Mouse (Mus musculus) stomach, embryonic 15.5 days (tissue): ENCODE data around the gene Gria3. TPM values are rescaled to one million over a fixed set of nuclear protein-coding genes. Genes with fewer than 3 reads are reported as not detected.

ENCODE experiments used
- ATAC-seq: fragments of 200-750 bp; cut with Nextera tagmentation; 2 replicates; pipeline ENCODE4 v1.8.0; 2017; ENCODE audit warnings: low read depth, moderate number of reproducible peaks, moderate TSS enrichment; ENCODE audit not compliant: insufficient read depth, low FRiP score
- H3K27ac ChIP-seq: fragments of 300-500 bp; sonication (generic); 2 replicates; pipeline ENCODE4 v1.5.1; 2015; ENCODE audit warnings: mild to moderate bottlenecking, inconsistent platforms
- H3K27me3 ChIP-seq: fragments of 300-500 bp; sonication (generic); replicated peaks from 2 replicates; pipeline ENCODE4 v1.6.1; 2015; ENCODE audit warnings: inconsistent platforms
- H3K36me3 ChIP-seq: fragments of 300-500 bp; sonication (generic); 2 replicates; pipeline ENCODE4 v1.6.1; 2015; ENCODE audit warnings: inconsistent platforms
- H3K4me1 ChIP-seq: fragments of 300-500 bp; sonication (generic); 2 replicates; pipeline ENCODE4 v1.6.1; 2015; ENCODE audit warnings: inconsistent platforms
- H3K4me2 ChIP-seq: fragments of 300-500 bp; sonication (generic); 2 replicates; pipeline ENCODE4 v1.6.1; 2015; ENCODE audit warnings: mild to moderate bottlenecking, inconsistent platforms
- H3K4me3 ChIP-seq: fragments of 300-500 bp; sonication (generic); replicated peaks from 2 replicates; pipeline ENCODE4 v1.5.1; 2015; ENCODE audit warnings: inconsistent platforms
- H3K9ac ChIP-seq: fragments of 300-500 bp; sonication (generic); 2 replicates; pipeline ENCODE4 v1.6.1; 2015; ENCODE audit warnings: inconsistent platforms
- H3K9me3 ChIP-seq: fragments of 300-500 bp; sonication (generic); 2 replicates; pipeline ENCODE4 v1.6.1; 2016; ENCODE audit warnings: inconsistent platforms
- WGBS: fragments of 180-500 bp; shearing (Covaris S2); methylation state at CpG from one replicate; pipeline ENCODE4 v1.1.7; 2015; 5-methylcytosine and 5-hydroxymethylcytosine counted together
- microRNA-seq: library from miRNA; unstranded; fragments of <30 nt; microRNA quantifications from one replicate; pipeline ENCODE4, GENCODE M21; 2016
- polyA plus RNA-seq: library from polyadenylated mRNA; unstranded; fragments of >200 nt; fragmentation: Nextera tagmentation; extraction: Ambion mirVana; gene quantifications from 2 replicates; pipeline ENCODE4 v1.2.1, GENCODE M21; 2015

Gria3 gene
- polyA plus RNA-seq, 1 experiment from 2014 or later, result 9.0 TPM

GRCm38 (mm10) chrX:41587692-41588091, 187.0 kb downstream of the Gria3 start:
- no peak for ATAC-seq
- Histone ChIP-seq H3K4me3 (no peak overlapping the region), H3K9me3 (no peaks in the 10 kb centered on the region), H3K27me3 (no peaks in the 10 kb centered on the region), H3K4me1 (no peaks in the 10 kb centered on the region), H3K27ac (no peak overlapping the region), H3K9ac (no peak overlapping the region), H3K36me3 (no peaks in the 10 kb centered on the region), H3K4me2 (no peak overlapping the region)
- WGBS, result 90% methylated on average over 3 of the region's 3 CpGs

GRCm38 (mm10) chrX:41607181-41607580, 206.5 kb downstream of the Gria3 start:
- Histone ChIP-seq H3K4me2 (no peak overlapping the region), H3K27ac (no peak overlapping the region), H3K4me1 (no peaks in the 10 kb centered on the region), H3K36me3 (no peaks in the 10 kb centered on the region), H3K27me3 (no peaks in the 10 kb centered on the region), H3K9me3 (no peaks in the 10 kb centered on the region), H3K9ac (no peak overlapping the region), H3K4me3 (no peak overlapping the region)
- no peak for ATAC-seq
- 74% methylated on average over 1 of the region's 1 CpGs for WGBS

DNA sequence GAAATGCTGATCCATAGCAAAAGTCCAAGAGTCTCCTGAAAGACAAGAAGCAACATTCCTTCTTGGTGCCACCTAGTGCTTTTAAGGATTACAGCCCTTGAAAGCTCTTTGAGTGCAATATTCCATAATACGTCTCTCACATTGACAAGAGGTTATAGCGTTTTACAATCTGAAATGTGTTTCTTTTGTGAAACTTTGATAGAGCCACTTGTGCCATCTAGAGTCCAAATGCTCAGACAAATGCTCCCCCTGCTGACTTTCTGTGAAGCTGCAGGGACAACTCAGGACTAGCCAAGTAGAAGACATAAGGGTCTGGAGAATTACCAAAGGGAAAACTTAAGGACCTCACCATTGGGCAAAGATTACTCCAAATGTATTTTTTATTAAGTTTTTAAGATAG, 214.3 kb downstream of the Gria3 start:
- no peak overlapping the region for H3K4me3 ChIP-seq
- 28% methylated on average over 2 of the region's 2 CpGs for WGBS
- no peaks in the 10 kb centered on the region for H3K4me1 ChIP-seq
- no peak for ATAC-seq
- no peak overlapping the region for H3K4me2 ChIP-seq
- H3K27me3 ChIP-seq, result no peaks in the 10 kb centered on the region
- H3K9me3 ChIP-seq, result no peaks in the 10 kb centered on the region
- no peak overlapping the region for H3K9ac ChIP-seq
- H3K36me3 ChIP-seq, result no peaks in the 10 kb centered on the region
- H3K27ac ChIP-seq, result no peak overlapping the region

- no peak overlapping the region for H3K27ac ChIP-seq
- H3K36me3 ChIP-seq, result no peaks in the 10 kb centered on the region
- no peak overlapping the region for H3K9ac ChIP-seq
- no peaks in the 10 kb centered on the region for H3K27me3 ChIP-seq
- 82% methylated on average over 1 of the region's 1 CpGs for WGBS
- H3K4me1 ChIP-seq, result no peaks in the 10 kb centered on the region
- no peaks in the 10 kb centered on the region for H3K9me3 ChIP-seq
- H3K4me2 ChIP-seq, result no peak overlapping the region
- ATAC-seq, result no peak
- H3K4me3 ChIP-seq, result no peak overlapping the region
Measured at GRCm38 (mm10) chrX:41616928-41617327, 216.3 kb downstream of the Gria3 start.

- Histone ChIP-seq H3K4me1 (no peaks in the 10 kb centered on the region), H3K27me3 (no peaks in the 10 kb centered on the region), H3K4me3 (no peak overlapping the region), H3K36me3 (no peaks in the 10 kb centered on the region), H3K4me2 (no peak overlapping the region), H3K9ac (no peak overlapping the region), H3K27ac (no peak overlapping the region), H3K9me3 (no peaks in the 10 kb centered on the region)
- 78% methylated on average over 2 of the region's 2 CpGs for WGBS
- ATAC-seq, result no peak
Measured at GRCm38 (mm10) chrX:41618396-41618795, 217.7 kb downstream of the Gria3 start.

- no peak for ATAC-seq
- Histone ChIP-seq H3K27me3 (no peaks in the 10 kb centered on the region), H3K4me2 (no peak overlapping the region), H3K4me1 (no peaks in the 10 kb centered on the region), H3K4me3 (no peak overlapping the region), H3K36me3 (no peaks in the 10 kb centered on the region), H3K9ac (no peak overlapping the region), H3K9me3 (no peaks in the 10 kb centered on the region), H3K27ac (no peak overlapping the region)
- 68% methylated on average over 4 of the region's 4 CpGs for WGBS
Measured at GRCm38 (mm10) chrX:41633576-41633975, 232.9 kb downstream of the Gria3 start.

- Histone ChIP-seq H3K9ac (no peak overlapping the region), H3K9me3 (no peaks in the 10 kb centered on the region), H3K36me3 (no peaks in the 10 kb centered on the region), H3K27ac (no peak overlapping the region), H3K4me3 (no peak overlapping the region), H3K27me3 (no peaks in the 10 kb centered on the region), H3K4me2 (no peak overlapping the region), H3K4me1 (no peaks in the 10 kb centered on the region)
- ATAC-seq, result no peak
- WGBS, result 55% methylated on average over 2 of the region's 2 CpGs
Measured at GRCm38 (mm10) chrX:41644954-41645353, 244.3 kb downstream of the Gria3 start.

- Histone ChIP-seq H3K4me3 (no peak overlapping the region), H3K9ac (no peak overlapping the region), H3K36me3 (no peaks in the 10 kb centered on the region), H3K9me3 (no peaks in the 10 kb centered on the region), H3K27me3 (no peaks in the 10 kb centered on the region), H3K4me2 (no peak overlapping the region), H3K4me1 (no peaks in the 10 kb centered on the region), H3K27ac (no peak overlapping the region)
- ATAC-seq, result no peak
- WGBS, result 63% methylated on average over 4 of the region's 4 CpGs
Measured at GRCm38 (mm10) chrX:41657791-41658190, 257.1 kb downstream of the Gria3 start.

- Histone ChIP-seq H3K27me3 (no peaks in the 10 kb centered on the region), H3K9ac (no peak overlapping the region), H3K4me2 (no peak overlapping the region), H3K36me3 (no peaks in the 10 kb centered on the region), H3K9me3 (no peaks in the 10 kb centered on the region), H3K4me1 (no peaks in the 10 kb centered on the region), H3K27ac (no peak overlapping the region), H3K4me3 (no peak overlapping the region)
- 45% methylated on average over 2 of the region's 2 CpGs for WGBS
- no peak for ATAC-seq
Measured at GRCm38 (mm10) chrX:41688869-41689268, 288.2 kb downstream of the Gria3 start.

DNA sequence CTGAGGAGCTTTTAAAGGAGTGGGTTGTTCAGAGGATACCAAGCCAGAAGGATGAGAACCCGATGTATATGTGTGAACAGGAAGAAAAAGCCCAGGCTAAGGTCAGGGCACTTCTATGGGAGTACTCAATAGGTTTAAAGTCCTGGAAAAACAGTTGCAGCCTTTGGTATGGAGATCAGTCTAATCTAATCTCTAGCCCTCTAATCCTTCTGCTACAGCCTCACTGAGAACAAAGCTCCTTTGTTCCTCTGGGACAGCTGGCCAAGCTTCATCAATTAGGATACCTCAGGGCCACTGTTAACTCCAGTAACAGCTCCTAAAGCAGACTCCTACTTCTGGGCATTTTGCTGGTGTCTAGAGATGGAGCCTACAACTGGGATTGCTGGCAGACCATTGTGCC, 291.4 kb downstream of the Gria3 start:
- no peaks in the 10 kb centered on the region for H3K36me3 ChIP-seq
- H3K4me1 ChIP-seq, result no peaks in the 10 kb centered on the region
- no peaks in the 10 kb centered on the region for H3K27me3 ChIP-seq
- 25% methylated on average over 1 of the region's 1 CpGs for WGBS
- no peak overlapping the region for H3K27ac ChIP-seq
- H3K9ac ChIP-seq, result no peak overlapping the region
- 0 out of 2 replicates have a peak, but pooled peaks have one; percentile 31 for ATAC-seq
- H3K4me2 ChIP-seq, result no peak overlapping the region
- H3K4me3 ChIP-seq, result no peak overlapping the region
- H3K9me3 ChIP-seq, result no peaks in the 10 kb centered on the region

Small RNA genes within 50 kb of the gene (microRNA-seq; reads per million reads assigned to microRNA genes)
- gene Gm22413, result not detected
